Mouse (Mus musculus): ENCODE data around the gene Casc4. TPM values are rescaled to one million over a fixed set of nuclear protein-coding genes. Genes with fewer than 3 reads are reported as not detected.
"Not testable (repeated sequence)": the region's sequence is repeated elsewhere in the genome, so short reads cannot be mapped to it uniquely, and the experiment has no call there.

Casc4 gene
- polyA plus RNA-seq, 1 experiment from 2014 or later, result 22.4 TPM

- TF ChIP-seq CTCF (IDR thresholded peaks at IDR 0.05; ENCODE audit: low read depth), result no peak
- no peak overlapping the region for H3K4me3 ChIP-seq (ENCODE audit: low read depth, low read length)
- no peak overlapping the region for H3K4me2 ChIP-seq
- H3K9me3 ChIP-seq (ENCODE audit: low read depth, low read length), result no peaks in the 10 kb centered on the region
- peaks cover 13% of the 10 kb centered on the region for H3K36me3 ChIP-seq (ENCODE audit: insufficient read depth)
- 77% methylated on average over 5 of the region's 5 CpGs for WGBS
- H3K27ac ChIP-seq (ENCODE audit: low read depth), result peak overlapping the region; percentile 6; the same call in 1 of the 2 replicates
- 0 out of 2 replicates have a peak, but pooled peaks have one; percentile 4 for ATAC-seq (ENCODE audit: insufficient read depth)
- DNase-seq, result peak; percentile 79
- H3K27me3 ChIP-seq (ENCODE audit: insufficient read depth, low read length), result no peaks in the 10 kb centered on the region
- no peak overlapping the region for H3K9ac ChIP-seq
- no peaks in the 10 kb centered on the region for H3K4me1 ChIP-seq (ENCODE audit: insufficient read depth)
Measured at GRCm38 (mm10) chr2:121916047-121916970, 49.5 kb downstream of the Casc4 start.

GRCm38 (mm10) chr2:121937624-121938023 is 70.9 kb downstream of the Casc4 start:
- 69% methylated on average over 2 of the region's 2 CpGs for WGBS
- not testable (repeated sequence) for DNase-seq; H3K9ac ChIP-seq; H3K27ac ChIP-seq (ENCODE audit: low read depth); H3K9me3 ChIP-seq (ENCODE audit: low read depth, low read length); H3K36me3 ChIP-seq (ENCODE audit: insufficient read depth); H3K4me3 ChIP-seq (ENCODE audit: low read depth, low read length); ATAC-seq (ENCODE audit: insufficient read depth); H3K4me2 ChIP-seq; H3K27me3 ChIP-seq (ENCODE audit: insufficient read depth, low read length); H3K4me1 ChIP-seq (ENCODE audit: insufficient read depth)

- TF ChIP-seq CTCF (IDR thresholded peaks at IDR 0.05; ENCODE audit: low read depth), result no peak
- DNase-seq, result no peak
- H3K27me3 ChIP-seq (ENCODE audit: insufficient read depth, low read length), result no peaks in the 10 kb centered on the region
- ATAC-seq (ENCODE audit: insufficient read depth), result no peak
- H3K4me1 ChIP-seq (ENCODE audit: insufficient read depth), result no peaks in the 10 kb centered on the region
- WGBS, result 74% methylated on average over 3 of the region's 3 CpGs
- no peak overlapping the region for H3K27ac ChIP-seq (ENCODE audit: low read depth)
- no peaks in the 10 kb centered on the region for H3K9me3 ChIP-seq (ENCODE audit: low read depth, low read length)
- no peak overlapping the region for H3K4me2 ChIP-seq
- no peak overlapping the region for H3K9ac ChIP-seq
- H3K4me3 ChIP-seq (ENCODE audit: low read depth, low read length), result no peak overlapping the region
- H3K36me3 ChIP-seq (ENCODE audit: insufficient read depth), result no peaks in the 10 kb centered on the region
Measured at GRCm38 (mm10) chr2:121943364-121943763, 76.6 kb downstream of the Casc4 start.

- TF ChIP-seq CTCF (IDR thresholded peaks at IDR 0.05; ENCODE audit: low read depth), result no peak
- WGBS, result 13% methylated on average over 10 of the region's 10 CpGs
- peak; percentile 18 for DNase-seq
Measured at GRCm38 (mm10) chr2:121954971-121955656, 88.3 kb downstream of the Casc4 start.

GRCm38 (mm10) chr2:121955765-121956223 is 89.0 kb downstream of the Casc4 start, which contains the start of the genes Ctdspl2 and Mageb3:
Gene Ctdspl2, plus strand, starts transcription at chr2:121956001.
Gene Mageb3, minus strand, starts transcription at chr2:121956092.
- under 1% methylated on average over 48 of the region's 48 CpGs for WGBS
- no peaks in the 10 kb centered on the region for H3K9me3 ChIP-seq (ENCODE audit: low read depth, low read length)
- peak within 1 kb of the TSS; percentile 82 for H3K4me2 ChIP-seq
- H3K36me3 ChIP-seq (ENCODE audit: insufficient read depth), result peaks cover 14% of the 10 kb centered on the region; the same call in 1 of the 2 replicates
- peak within 1 kb of the TSS; percentile 96 for H3K4me3 ChIP-seq (ENCODE audit: low read depth, low read length)
- H3K4me1 ChIP-seq (ENCODE audit: insufficient read depth), result peaks cover 11% of the 10 kb centered on the region
- H3K27ac ChIP-seq (ENCODE audit: low read depth), result peak within 1 kb of the TSS; percentile 97
- no peak for TF ChIP-seq CTCF (IDR thresholded peaks at IDR 0.05; ENCODE audit: low read depth)
- DNase-seq, result peak; percentile 99
- H3K9ac ChIP-seq, result peak within 1 kb of the TSS; percentile 97
- peak; percentile 97 for ATAC-seq (ENCODE audit: insufficient read depth)
- H3K27me3 ChIP-seq (ENCODE audit: insufficient read depth, low read length), result no peaks in the 10 kb centered on the region

More at GRCm38 (mm10) chr2:121954971-121955656, 88.3 kb downstream of the Casc4 start:
- H3K9me3 ChIP-seq (ENCODE audit: low read depth, low read length), result no peaks in the 10 kb centered on the region
- H3K4me1 ChIP-seq (ENCODE audit: insufficient read depth), result peaks cover 11% of the 10 kb centered on the region
- peak overlapping the region; percentile 97 for H3K9ac ChIP-seq
- no peaks in the 10 kb centered on the region for H3K27me3 ChIP-seq (ENCODE audit: insufficient read depth, low read length)
- peak overlapping the region; percentile 82 for H3K4me2 ChIP-seq
- peak overlapping the region; percentile 96 for H3K4me3 ChIP-seq (ENCODE audit: low read depth, low read length)
- ATAC-seq (ENCODE audit: insufficient read depth), result no peak
- H3K36me3 ChIP-seq (ENCODE audit: insufficient read depth), result peaks cover 8% of the 10 kb centered on the region; the same call in 1 of the 2 replicates
- peak overlapping the region; percentile 97 for H3K27ac ChIP-seq (ENCODE audit: low read depth)

- peak; percentile 94 for ATAC-seq (ENCODE audit: insufficient read depth)
Measured at GRCm38 (mm10) chr2:121956224-121957018, 89.7 kb downstream of the Casc4 start.

More at GRCm38 (mm10) chr2:121956224-121957018, 89.7 kb downstream of the Casc4 start:
- peak; percentile 95 for DNase-seq
- no peaks in the 10 kb centered on the region for H3K9me3 ChIP-seq (ENCODE audit: low read depth, low read length)
- peak overlapping the region; percentile 96 for H3K4me3 ChIP-seq (ENCODE audit: low read depth, low read length)
- peaks cover 11% of the 10 kb centered on the region for H3K4me1 ChIP-seq (ENCODE audit: insufficient read depth)
- peak overlapping the region; percentile 97 for H3K27ac ChIP-seq (ENCODE audit: low read depth)
- H3K4me2 ChIP-seq, result peak overlapping the region; percentile 82
- H3K36me3 ChIP-seq (ENCODE audit: insufficient read depth), result peaks cover 17% of the 10 kb centered on the region; the same call in 1 of the 2 replicates
- TF ChIP-seq CTCF (IDR thresholded peaks at IDR 0.05; ENCODE audit: low read depth), result no peak
- H3K9ac ChIP-seq, result peak overlapping the region; percentile 97
- no peaks in the 10 kb centered on the region for H3K27me3 ChIP-seq (ENCODE audit: insufficient read depth, low read length)
- WGBS, result under 1% methylated on average over 47 of the region's 47 CpGs
